Mouse (Mus musculus) testis, adult 2 months (tissue): Measurements from ENCODE around the gene Phldb2. TPM values are rescaled to one million over a fixed set of nuclear protein-coding genes. Genes with fewer than 3 reads are reported as not detected.

Source experiments
- H3K27ac ChIP-seq: fragments of 200-500 bp; 2 replicates; pipeline ENCODE4 v1.5.1; 2012; ENCODE audit warnings: low read depth, low read length; ENCODE audit not compliant: control insufficient read depth, insufficient read depth
- H3K27me3 ChIP-seq: fragments of 200-500 bp; 2 replicates; pipeline ENCODE4 v1.6.1; 2012; ENCODE audit warnings: mild to moderate bottlenecking, low read length, moderate library complexity; ENCODE audit not compliant: control insufficient read depth, insufficient read depth
- H3K36me3 ChIP-seq: fragments of 200-500 bp; 2 replicates; pipeline ENCODE4 v1.6.1; 2012; ENCODE audit warnings: mild to moderate bottlenecking, low read length; ENCODE audit not compliant: control insufficient read depth, insufficient read depth
- H3K4me1 ChIP-seq: fragments of 200-500 bp; 2 replicates; pipeline ENCODE4 v1.6.1; 2012; ENCODE audit warnings: low read length; ENCODE audit not compliant: control insufficient read depth, insufficient read depth
- H3K4me3 ChIP-seq: fragments of 200-500 bp; 2 replicates; pipeline ENCODE4 v1.5.1; 2012; ENCODE audit warnings: low read depth, mild to moderate bottlenecking, low read length, moderate library complexity, mixed read lengths; ENCODE audit not compliant: control insufficient read depth
- CTCF ChIP-seq: fragments of 200-500 bp; IDR thresholded peaks from 2 replicates; pipeline ENCODE4 v1.5.1; 2012; ENCODE audit warnings: low read depth, mild to moderate bottlenecking, inconsistent platforms, low read length, moderate library complexity; ENCODE audit not compliant: control insufficient read depth, insufficient read depth, insufficient replicate concordance
- POLR2A ChIP-seq: fragments of 200-500 bp; IDR thresholded peaks from 2 replicates; pipeline ENCODE4 v1.6.1; 2012; ENCODE audit warnings: low read depth, mild to moderate bottlenecking, inconsistent platforms, low read length, moderate library complexity; ENCODE audit not compliant: control insufficient read depth
- polyA plus RNA-seq: library from polyadenylated mRNA; depleted of rRNA; stranded (reverse); fragments of >200 nt; gene quantifications from 2 replicates; pipeline ENCODE4 v1.2.3, GENCODE M21; 2012

Phldb2 gene
- polyA plus RNA-seq, 1 experiment, result 0.65 TPM

- Histone ChIP-seq H3K4me1 (no peaks in the 10 kb centered on the region), H3K4me3 (no peak overlapping the region), H3K27me3 (no peaks in the 10 kb centered on the region), H3K27ac (no peak overlapping the region), H3K36me3 (no peaks in the 10 kb centered on the region)
- TF ChIP-seq POLR2A (no peak), CTCF (no peak)
Measured at GRCm38 (mm10) chr16:45935956-45936483, 17.4 kb downstream of the Phldb2 start.

DNA sequence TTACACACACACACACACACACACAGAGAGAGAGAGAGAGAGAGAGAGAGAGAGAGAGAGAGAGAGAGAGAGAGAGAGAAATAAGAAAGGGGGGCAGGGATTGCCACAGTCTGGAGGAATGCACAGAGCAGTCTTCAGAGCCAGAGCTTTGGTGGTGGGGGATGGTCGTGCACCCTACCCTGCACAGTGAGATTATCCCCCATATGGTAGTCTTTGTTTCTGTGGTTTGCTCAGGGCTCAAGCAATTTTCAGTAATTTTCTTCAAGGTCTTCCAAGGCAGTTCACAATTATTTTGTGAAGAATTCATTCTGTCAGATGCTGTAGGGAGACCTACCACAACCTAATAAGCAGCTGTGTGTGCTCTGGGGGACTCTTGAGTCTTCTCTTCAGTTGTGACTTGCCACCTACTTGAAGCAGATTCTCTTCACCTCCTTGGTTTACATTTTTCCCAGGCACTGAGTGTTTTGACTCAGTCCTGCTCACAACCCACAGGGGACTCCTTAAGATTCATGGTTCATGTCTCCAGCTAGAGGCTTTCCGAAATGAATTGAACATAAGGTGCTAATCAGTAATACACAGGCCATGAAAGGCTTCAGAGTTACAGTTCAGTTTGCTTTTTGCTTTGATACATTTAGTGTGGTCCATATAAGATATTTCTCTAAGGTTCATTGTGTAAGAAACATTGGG, 18.5 kb downstream of the Phldb2 start:
- TF ChIP-seq CTCF, result no peak
- no peak for TF ChIP-seq POLR2A
- H3K36me3 ChIP-seq, result no peaks in the 10 kb centered on the region
- H3K27ac ChIP-seq, result no peak overlapping the region
- no peaks in the 10 kb centered on the region for H3K4me1 ChIP-seq
- H3K4me3 ChIP-seq, result no peak overlapping the region
- no peaks in the 10 kb centered on the region for H3K27me3 ChIP-seq

DNA sequence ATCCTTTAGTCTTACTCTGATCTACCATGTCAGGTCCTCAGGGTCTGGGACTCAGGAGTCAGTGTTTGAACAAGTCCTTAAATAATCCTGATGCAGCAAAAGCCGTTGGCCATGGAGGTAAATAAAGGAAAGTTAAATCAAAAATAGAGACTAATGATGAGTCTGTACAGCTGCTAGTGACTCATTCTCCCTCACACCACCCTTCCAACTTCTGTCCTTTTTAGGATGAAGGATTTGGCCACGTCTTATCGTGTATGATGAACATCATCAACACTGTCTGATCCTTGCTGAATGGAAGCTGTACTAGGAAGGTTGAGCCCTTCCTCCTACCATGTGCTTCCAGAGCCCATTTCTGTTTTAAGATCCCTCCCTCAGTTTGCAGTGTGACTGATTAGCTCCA, 23.1 kb downstream of the Phldb2 start:
- TF ChIP-seq CTCF (no peak), POLR2A (no peak)
- H3K27me3 ChIP-seq, result no peaks in the 10 kb centered on the region
- no peak overlapping the region for H3K4me3 ChIP-seq
- no peaks in the 10 kb centered on the region for H3K4me1 ChIP-seq
- H3K36me3 ChIP-seq, result no peaks in the 10 kb centered on the region
- H3K27ac ChIP-seq, result no peak overlapping the region

GRCm38 (mm10) chr16:45928090-45928489, 25.3 kb downstream of the Phldb2 start:
- no peaks in the 10 kb centered on the region for H3K4me1 ChIP-seq
- H3K36me3 ChIP-seq, result no peaks in the 10 kb centered on the region
- no peak for TF ChIP-seq CTCF
- no peak for TF ChIP-seq POLR2A
- no peak overlapping the region for H3K4me3 ChIP-seq
- H3K27me3 ChIP-seq, result no peaks in the 10 kb centered on the region
- H3K27ac ChIP-seq, result no peak overlapping the region

- H3K27me3 ChIP-seq, result no peaks in the 10 kb centered on the region
- no peaks in the 10 kb centered on the region for H3K4me1 ChIP-seq
- TF ChIP-seq POLR2A, result no peak
- no peak for TF ChIP-seq CTCF
- no peak overlapping the region for H3K4me3 ChIP-seq
- H3K27ac ChIP-seq, result no peak overlapping the region
- H3K36me3 ChIP-seq, result no peaks in the 10 kb centered on the region
Measured at GRCm38 (mm10) chr16:45927601-45928000, 25.8 kb downstream of the Phldb2 start.

DNA sequence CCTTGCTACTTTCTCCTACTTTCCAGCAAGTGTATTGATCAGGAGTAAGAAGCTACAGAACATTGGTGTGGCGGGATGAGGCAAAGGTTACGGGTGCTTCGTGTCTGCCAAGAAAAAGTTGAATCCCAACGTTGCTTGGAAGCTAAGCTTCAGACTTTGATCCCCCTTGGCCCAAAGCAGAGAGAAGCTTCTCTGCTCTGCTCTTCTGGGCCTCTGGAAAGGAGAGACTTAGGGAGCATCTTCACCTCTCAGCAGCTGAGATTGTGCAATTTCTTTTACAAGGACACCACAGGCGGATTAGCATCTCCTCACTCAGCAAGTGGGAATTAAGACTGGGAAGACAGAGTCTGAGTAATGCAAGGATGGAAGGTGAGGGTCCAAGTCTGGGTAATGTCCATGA, 26.5 kb downstream of the Phldb2 start:
- Histone ChIP-seq H3K4me1 (no peaks in the 10 kb centered on the region), H3K4me3 (no peak overlapping the region), H3K36me3 (no peaks in the 10 kb centered on the region), H3K27ac (no peak overlapping the region), H3K27me3 (no peaks in the 10 kb centered on the region)
- TF ChIP-seq CTCF (no peak), POLR2A (no peak)

DNA sequence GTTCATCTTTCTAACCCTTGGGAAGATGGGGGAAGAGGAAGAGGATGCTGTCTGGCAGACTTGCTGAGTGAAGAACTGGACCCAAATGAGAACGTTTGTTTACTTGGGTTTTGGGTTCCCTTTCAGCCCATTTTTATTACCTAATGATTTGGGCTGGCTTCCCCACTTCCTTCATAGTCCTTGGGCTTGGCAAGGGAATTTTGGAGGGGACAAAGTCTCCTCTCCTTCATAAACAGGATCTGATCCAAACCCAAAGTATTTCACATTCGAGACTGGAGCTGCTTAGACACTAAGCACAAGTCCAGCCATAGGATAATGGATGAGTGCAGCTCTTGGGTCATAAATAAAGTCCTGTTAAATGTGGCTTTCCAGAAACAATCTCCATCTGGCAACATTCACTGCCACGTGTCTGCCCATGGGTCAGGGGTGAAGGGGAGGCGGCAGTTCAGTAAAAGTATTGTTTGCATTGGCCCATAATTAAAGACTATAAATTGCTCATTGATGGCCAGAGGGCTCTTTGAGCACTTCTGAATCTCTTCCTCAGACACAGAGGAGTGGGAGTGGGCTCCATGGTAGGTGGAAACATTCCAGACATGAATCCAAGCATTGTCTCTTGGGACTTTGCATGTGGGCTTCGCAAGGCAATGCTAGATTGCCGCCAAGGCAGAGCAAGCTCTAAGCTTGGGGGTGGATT, 29.5 kb downstream of the Phldb2 start:
- no peak overlapping the region for H3K4me3 ChIP-seq
- no peak overlapping the region for H3K27ac ChIP-seq
- H3K27me3 ChIP-seq, result no peaks in the 10 kb centered on the region
- no peak for TF ChIP-seq CTCF
- no peak for TF ChIP-seq POLR2A
- H3K4me1 ChIP-seq, result no peaks in the 10 kb centered on the region
- H3K36me3 ChIP-seq, result no peaks in the 10 kb centered on the region
